Mouse (Mus musculus) neural tube, embryonic 12.5 days (tissue): Measurements from ENCODE around the gene Trpm1. TPM values are rescaled to one million over a fixed set of nuclear protein-coding genes. Genes with fewer than 3 reads are reported as not detected.

Experiments used
- ATAC-seq: fragments of 200-750 bp; cut with Nextera tagmentation; 2 replicates; pipeline ENCODE4 v1.8.0; 2017; ENCODE audit warnings: low read depth, mild to moderate bottlenecking, moderate TSS enrichment, moderate library complexity; ENCODE audit not compliant: low FRiP score
- H3K27ac ChIP-seq: fragments of 300-500 bp; sonication (generic); 2 replicates; pipeline ENCODE4 v1.5.1; 2016
- H3K27me3 ChIP-seq: fragments of 300-500 bp; sonication (generic); replicated peaks from 2 replicates; pipeline ENCODE4 v1.6.1; 2016; ENCODE audit warnings: mild to moderate bottlenecking
- H3K36me3 ChIP-seq: fragments of 300-500 bp; sonication (generic); 2 replicates; pipeline ENCODE4 v1.6.1; 2016; ENCODE audit warnings: mild to moderate bottlenecking
- H3K4me1 ChIP-seq: fragments of 300-500 bp; sonication (generic); 2 replicates; pipeline ENCODE4 v1.6.1; 2016
- H3K4me2 ChIP-seq: fragments of 300-500 bp; sonication (generic); replicated peaks from 2 replicates; pipeline ENCODE4 v1.6.1; 2016; ENCODE audit warnings: mild to moderate bottlenecking
- H3K4me3 ChIP-seq: fragments of 300-500 bp; sonication (generic); 2 replicates; pipeline ENCODE4 v1.5.1; 2016
- H3K9ac ChIP-seq: fragments of 300-500 bp; sonication (generic); 2 replicates; pipeline ENCODE4 v1.6.1; 2016; ENCODE audit warnings: mild to moderate bottlenecking
- H3K9me3 ChIP-seq: fragments of 300-500 bp; sonication (generic); 2 replicates; pipeline ENCODE4 v1.6.1; 2016; ENCODE audit warnings: mild to moderate bottlenecking
- WGBS: fragments of 180-500 bp; shearing (Covaris S2); methylation state at CpG from one replicate; pipeline ENCODE4 v1.1.7; 2016; 5-methylcytosine and 5-hydroxymethylcytosine counted together
- polyA plus RNA-seq: library from polyadenylated mRNA; unstranded; fragments of >200 nt; fragmentation: Nextera tagmentation; extraction: Ambion mirVana; gene quantifications from 2 replicates; pipeline ENCODE4 v1.2.1, GENCODE M21; 2016

Trpm1 gene
- polyA plus RNA-seq, 1 experiment from 2014 or later, result 0.15 TPM

- no peak overlapping the region for H3K9ac ChIP-seq
- peaks cover 13% of the 10 kb centered on the region for H3K4me1 ChIP-seq
- H3K4me3 ChIP-seq, result no peak overlapping the region
- no peak overlapping the region for H3K27ac ChIP-seq
- no peak for ATAC-seq
- no peaks in the 10 kb centered on the region for H3K27me3 ChIP-seq
- H3K4me2 ChIP-seq, result no peak overlapping the region
- WGBS, result 72% methylated on average over 3 of the region's 3 CpGs
- no peaks in the 10 kb centered on the region for H3K9me3 ChIP-seq
- no peaks in the 10 kb centered on the region for H3K36me3 ChIP-seq
Observed at GRCm38 (mm10) chr7:64279548-64279947, 125.9 kb downstream of the Trpm1 start.

- no peak overlapping the region for H3K9ac ChIP-seq
- ATAC-seq, result 0 out of 2 replicates have a peak, but pooled peaks have one; percentile 21
- H3K27ac ChIP-seq, result no peak overlapping the region
- H3K36me3 ChIP-seq, result no peaks in the 10 kb centered on the region; the same call in 1 of the 2 replicates
- no peaks in the 10 kb centered on the region for H3K27me3 ChIP-seq
- 0 out of 2 replicates have a peak, but pooled peaks cover 6% of the 10 kb centered on the region for H3K4me1 ChIP-seq
- no peaks in the 10 kb centered on the region for H3K9me3 ChIP-seq
- peak overlapping the region; percentile 65 for H3K4me2 ChIP-seq
- H3K4me3 ChIP-seq, result no peak overlapping the region; the same call in 1 of the 2 replicates
Observed at GRCm38 (mm10) chr7:64286566-64286965, 132.9 kb downstream of the Trpm1 start.

GRCm38 (mm10) chr7:64287414-64288091 is 133.9 kb downstream of the Trpm1 start, which contains the start of gene Mtmr10:
Gene Mtmr10, plus strand, starts transcription at chr7:64287653.
- Histone ChIP-seq H3K27me3 (no peaks in the 10 kb centered on the region), H3K4me2 (peak within 1 kb of the TSS; percentile 65), H3K9ac (peak within 1 kb of the TSS; percentile 69), H3K9me3 (no peaks in the 10 kb centered on the region), H3K36me3 (no peaks in the 10 kb centered on the region; the same call in 1 of the 2 replicates), H3K27ac (peak within 1 kb of the TSS; percentile 51; the same call in 1 of the 2 replicates), H3K4me3 (peak within 1 kb of the TSS; percentile 61), H3K4me1 (0 out of 2 replicates have a peak, but pooled peaks cover 6% of the 10 kb centered on the region)
- peak; percentile 99 for ATAC-seq
- 1% methylated on average over 77 of the region's 77 CpGs for WGBS

GRCm38 (mm10) chr7:64289416-64289815 is 135.8 kb downstream of the Trpm1 start:
- no peaks in the 10 kb centered on the region for H3K9me3 ChIP-seq
- no peak overlapping the region for H3K4me3 ChIP-seq
- WGBS, result 92% methylated on average over 7 of the region's 7 CpGs
- 0 out of 2 replicates have a peak, but pooled peaks cover 6% of the 10 kb centered on the region for H3K4me1 ChIP-seq
- H3K27me3 ChIP-seq, result no peaks in the 10 kb centered on the region
- H3K4me2 ChIP-seq, result no peak overlapping the region
- H3K9ac ChIP-seq, result no peak overlapping the region
- H3K36me3 ChIP-seq, result no peaks in the 10 kb centered on the region; the same call in 1 of the 2 replicates
- H3K27ac ChIP-seq, result no peak overlapping the region
- no peak for ATAC-seq

- Histone ChIP-seq H3K4me1 (0 out of 2 replicates have a peak, but pooled peaks cover 6% of the 10 kb centered on the region), H3K36me3 (no peaks in the 10 kb centered on the region; the same call in 1 of the 2 replicates), H3K27ac (no peak overlapping the region), H3K9me3 (no peaks in the 10 kb centered on the region), H3K4me2 (no peak overlapping the region), H3K9ac (no peak overlapping the region), H3K27me3 (no peaks in the 10 kb centered on the region), H3K4me3 (no peak overlapping the region)
- 91% methylated on average over 6 of the region's 6 CpGs for WGBS
- no peak for ATAC-seq
Observed at GRCm38 (mm10) chr7:64290431-64290830, 136.8 kb downstream of the Trpm1 start.

- Histone ChIP-seq H3K9me3 (no peaks in the 10 kb centered on the region), H3K9ac (no peak overlapping the region), H3K27ac (no peak overlapping the region), H3K36me3 (no peaks in the 10 kb centered on the region; the same call in 1 of the 2 replicates), H3K4me3 (no peak overlapping the region), H3K4me1 (0 out of 2 replicates have a peak, but pooled peaks cover 4% of the 10 kb centered on the region), H3K4me2 (no peak overlapping the region), H3K27me3 (no peaks in the 10 kb centered on the region)
- no peak for ATAC-seq
- 96% methylated on average over 10 of the region's 10 CpGs for WGBS
Observed at GRCm38 (mm10) chr7:64291722-64292121, 138.1 kb downstream of the Trpm1 start.

GRCm38 (mm10) chr7:64296286-64297010 is 142.8 kb downstream of the Trpm1 start:
- 53% methylated on average over 5 of the region's 5 CpGs for WGBS
- 0 out of 2 replicates have a peak, but pooled peaks have one; percentile 33 for ATAC-seq

GRCm38 (mm10) chr7:64310241-64310640 is 156.6 kb downstream of the Trpm1 start:
- Histone ChIP-seq H3K4me2 (no peak overlapping the region), H3K9me3 (no peaks in the 10 kb centered on the region), H3K27me3 (no peaks in the 10 kb centered on the region), H3K36me3 (peaks cover 17% of the 10 kb centered on the region), H3K4me3 (no peak overlapping the region), H3K9ac (no peak overlapping the region), H3K4me1 (peaks cover 4% of the 10 kb centered on the region; the same call in 1 of the 2 replicates), H3K27ac (no peak overlapping the region)
- peak; percentile 53 for ATAC-seq
- WGBS, result 38% methylated on average over 7 of the region's 7 CpGs

More at GRCm38 (mm10) chr7:64296286-64297010, 142.8 kb downstream of the Trpm1 start:
- Histone ChIP-seq H3K4me1 (0 out of 2 replicates have a peak, but pooled peaks cover 3% of the 10 kb centered on the region), H3K9me3 (no peaks in the 10 kb centered on the region), H3K27ac (no peak overlapping the region), H3K9ac (no peak overlapping the region), H3K27me3 (no peaks in the 10 kb centered on the region), H3K4me2 (no peak overlapping the region), H3K36me3 (peaks cover 15% of the 10 kb centered on the region), H3K4me3 (no peak overlapping the region)

- Histone ChIP-seq H3K36me3 (peaks cover 19% of the 10 kb centered on the region), H3K4me3 (no peak overlapping the region), H3K9ac (no peak overlapping the region), H3K27ac (no peak overlapping the region), H3K9me3 (no peaks in the 10 kb centered on the region), H3K27me3 (no peaks in the 10 kb centered on the region), H3K4me2 (no peak overlapping the region), H3K4me1 (peaks cover 4% of the 10 kb centered on the region; the same call in 1 of the 2 replicates)
- 13% methylated on average over 2 of the region's 2 CpGs for WGBS
- ATAC-seq, result peak; percentile 68
Observed at GRCm38 (mm10) chr7:64310756-64311155, 157.1 kb downstream of the Trpm1 start.

- H3K27ac ChIP-seq, result no peak overlapping the region
- peaks cover 4% of the 10 kb centered on the region; the same call in 1 of the 2 replicates for H3K4me1 ChIP-seq
- 87% methylated on average over 7 of the region's 7 CpGs for WGBS
- no peaks in the 10 kb centered on the region for H3K9me3 ChIP-seq
- H3K9ac ChIP-seq, result no peak overlapping the region
- H3K36me3 ChIP-seq, result peaks cover 34% of the 10 kb centered on the region
- H3K4me3 ChIP-seq, result no peak overlapping the region
- H3K27me3 ChIP-seq, result no peaks in the 10 kb centered on the region
- no peak overlapping the region for H3K4me2 ChIP-seq
- no peak for ATAC-seq
Observed at GRCm38 (mm10) chr7:64312811-64313210, 159.2 kb downstream of the Trpm1 start.
